Mouse (Mus musculus) midbrain, embryonic 14.5 days (tissue): ENCODE results near the gene Cnpy1. TPM values are rescaled to one million over a fixed set of nuclear protein-coding genes. Genes with fewer than 3 reads are reported as not detected.

Experiments
- ATAC-seq: fragments of 200-750 bp; cut with Nextera tagmentation; 2 replicates; pipeline ENCODE4 v1.8.0; 2017; ENCODE audit warnings: moderate number of reproducible peaks, moderate library complexity; ENCODE audit not compliant: low FRiP score, low TSS enrichment
- DNase-seq: peaks from one replicate; pipeline ENCODE4 v3.0.0-alpha.2; 2015
- H3K27ac ChIP-seq: fragments of 300-500 bp; sonication (generic); replicated peaks from 2 replicates; pipeline ENCODE4 v1.5.1; 2014; ENCODE audit warnings: mild to moderate bottlenecking, low read depth, low read length, moderate library complexity
- H3K27me3 ChIP-seq: fragments of 300-500 bp; sonication (generic); 2 replicates; pipeline ENCODE4 v1.6.1; 2014; ENCODE audit warnings: low read length, control low read depth, mixed read lengths; ENCODE audit not compliant: control insufficient read depth, insufficient read depth
- H3K36me3 ChIP-seq: fragments of 300-500 bp; sonication (generic); 2 replicates; pipeline ENCODE4 v1.6.1; 2014; ENCODE audit warnings: low read length, control low read depth; ENCODE audit not compliant: control insufficient read depth, insufficient read depth
- H3K4me1 ChIP-seq: fragments of 300-500 bp; sonication (generic); 2 replicates; pipeline ENCODE4 v1.6.1; 2014; ENCODE audit warnings: mild to moderate bottlenecking, antibody characterized with exemption, low read length, control low read depth; ENCODE audit not compliant: control insufficient read depth, insufficient read depth
- H3K4me2 ChIP-seq: fragments of 300-500 bp; sonication (generic); 2 replicates; pipeline ENCODE4 v1.6.1; 2014; ENCODE audit warnings: mild to moderate bottlenecking, low read length, moderate library complexity
- H3K4me3 ChIP-seq: fragments of 300-500 bp; sonication (generic); replicated peaks from 2 replicates; pipeline ENCODE4 v1.5.1; 2014; ENCODE audit warnings: low read depth, low read length
- H3K9ac ChIP-seq: fragments of 300-500 bp; sonication (generic); replicated peaks from 2 replicates; pipeline ENCODE4 v1.6.1; 2014; ENCODE audit warnings: mild to moderate bottlenecking, low read length, moderate library complexity
- H3K9me3 ChIP-seq: fragments of 300-500 bp; sonication (generic); 2 replicates; pipeline ENCODE4 v1.6.1; 2016; ENCODE audit warnings: low read length, control low read depth, mixed read lengths; ENCODE audit not compliant: control insufficient read depth
- WGBS: fragments of 180-500 bp; shearing (Covaris S2); extraction: QIAGEN DNeasy Blood & Tissue Kit; methylation state at CpG from one replicate; pipeline ENCODE4 v1.1.7; 2014; 5-methylcytosine and 5-hydroxymethylcytosine counted together
- polyA plus RNA-seq: library from polyadenylated mRNA; unstranded; fragments of >200 nt; fragmentation: Nextera tagmentation; extraction: Ambion mirVana; gene quantifications from 2 replicates; pipeline ENCODE4 v1.2.1, GENCODE M21; 2014

Cnpy1 gene
- polyA plus RNA-seq, 1 experiment from 2014 or later, result 99.4 TPM

DNA sequence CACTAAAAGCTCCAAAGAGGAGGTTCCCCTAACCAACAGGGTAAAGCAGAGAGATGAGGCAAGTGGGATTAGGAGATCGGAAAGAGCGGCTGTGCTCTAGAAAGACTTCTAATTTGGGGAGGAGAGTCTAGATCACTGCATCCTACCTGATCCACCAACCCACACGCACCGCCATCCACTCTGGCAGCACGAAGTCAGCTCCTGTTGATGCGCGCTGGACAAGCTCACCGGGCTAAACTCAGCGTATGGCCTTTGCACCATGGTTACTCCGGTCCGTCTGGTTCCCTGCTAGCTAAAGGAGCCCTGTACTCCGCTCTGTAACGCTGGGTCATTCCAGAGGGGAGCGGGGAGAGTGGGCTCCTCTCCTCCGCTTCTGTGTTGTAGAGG is 86.5 kb downstream of the Cnpy1 start:
- Histone ChIP-seq H3K4me1 (peaks cover 34% of the 10 kb centered on the region), H3K36me3 (no peaks in the 10 kb centered on the region), H3K27ac (peak overlapping the region; percentile 78), H3K4me3 (peak overlapping the region; percentile 24; the same call in 1 of the 2 replicates), H3K4me2 (peak overlapping the region; percentile 55), H3K9me3 (no peaks in the 10 kb centered on the region), H3K9ac (no peak overlapping the region; the same call in 1 of the 2 replicates), H3K27me3 (peaks cover 56% of the 10 kb centered on the region)
- no peak for ATAC-seq
- 6% methylated on average over 15 of the region's 15 CpGs for WGBS
- no peak for DNase-seq

DNA sequence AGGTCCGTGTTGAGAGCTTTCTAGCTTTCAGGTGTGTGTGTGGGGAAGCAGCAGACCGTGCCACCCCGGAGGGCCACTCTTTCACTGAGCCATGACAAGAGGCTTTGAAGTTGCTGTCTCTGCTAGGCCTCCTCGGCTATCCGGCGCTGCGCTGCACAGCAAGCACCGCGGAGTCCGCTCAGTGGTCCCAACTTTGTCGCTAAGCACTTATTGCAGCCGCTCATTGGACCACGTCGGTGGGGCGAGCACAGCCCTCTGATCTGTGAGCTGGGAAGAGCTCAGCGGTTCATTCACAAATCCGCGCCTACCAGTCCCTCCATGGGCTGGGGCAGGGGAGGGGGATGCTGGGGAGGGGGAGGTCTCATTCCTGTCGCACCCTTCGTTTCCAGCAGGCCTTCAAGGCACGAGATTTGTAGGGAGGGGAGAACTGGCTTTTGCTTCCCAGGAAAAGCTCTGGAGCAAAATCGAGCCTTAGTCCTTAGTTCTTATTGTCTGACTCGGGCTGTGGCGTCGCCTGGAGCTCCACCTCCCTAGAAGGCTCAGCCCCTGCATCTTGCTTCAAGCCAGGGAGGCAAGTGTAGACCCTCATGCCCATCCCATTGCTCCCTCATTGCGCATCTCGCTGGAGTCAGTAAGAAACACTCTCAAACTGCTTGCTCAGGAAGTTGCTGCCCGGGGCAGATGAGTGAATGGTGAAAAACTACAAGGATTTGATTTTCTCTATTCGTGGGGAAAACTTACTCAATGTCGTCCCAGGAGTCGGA is 87.1 kb downstream of the Cnpy1 start:
- WGBS, result under 1% methylated on average over 31 of the region's 31 CpGs
- peak overlapping the region; percentile 34; the same call in 1 of the 2 replicates for H3K9ac ChIP-seq
- ATAC-seq, result peak; percentile 83
- H3K4me2 ChIP-seq, result peak overlapping the region; percentile 55
- H3K27ac ChIP-seq, result peak overlapping the region; percentile 78
- H3K4me3 ChIP-seq, result peak overlapping the region; percentile 24
- H3K4me1 ChIP-seq, result peaks cover 31% of the 10 kb centered on the region; the same call in 1 of the 2 replicates
- no peaks in the 10 kb centered on the region for H3K36me3 ChIP-seq
- no peaks in the 10 kb centered on the region for H3K9me3 ChIP-seq
- DNase-seq, result peak; percentile 81
- peaks cover 51% of the 10 kb centered on the region for H3K27me3 ChIP-seq

DNA sequence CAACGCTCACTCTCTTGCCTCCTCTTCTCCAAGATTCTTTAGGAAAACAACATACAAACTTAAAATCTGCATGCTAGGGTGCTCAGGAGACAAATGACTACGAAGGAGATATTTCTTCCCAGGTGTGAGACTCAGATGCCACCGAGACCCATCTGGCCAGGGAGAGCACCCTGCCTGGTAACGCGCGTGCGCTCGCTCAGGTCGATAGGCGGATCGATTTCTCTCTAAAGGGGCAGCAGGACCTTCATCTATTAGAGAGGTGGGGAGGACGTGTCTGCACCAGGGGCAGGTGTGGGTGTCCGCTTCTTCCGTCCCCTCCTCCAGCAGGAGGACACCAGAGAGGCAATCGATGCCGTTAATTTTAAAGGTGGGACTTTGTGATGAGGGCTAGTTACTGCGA is 87.8 kb downstream of the Cnpy1 start:
- peak overlapping the region; percentile 34; the same call in 1 of the 2 replicates for H3K9ac ChIP-seq
- peak overlapping the region; percentile 24 for H3K4me3 ChIP-seq
- WGBS, result 4% methylated on average over 17 of the region's 17 CpGs
- H3K9me3 ChIP-seq, result no peaks in the 10 kb centered on the region
- H3K27me3 ChIP-seq, result peaks cover 51% of the 10 kb centered on the region
- DNase-seq (peak; percentile 33), ATAC-seq (0 out of 2 replicates have a peak, but pooled peaks have one; percentile 22)
- peak overlapping the region; percentile 78 for H3K27ac ChIP-seq
- H3K4me1 ChIP-seq, result peaks cover 31% of the 10 kb centered on the region; the same call in 1 of the 2 replicates
- peak overlapping the region; percentile 55 for H3K4me2 ChIP-seq
- no peaks in the 10 kb centered on the region for H3K36me3 ChIP-seq

DNA sequence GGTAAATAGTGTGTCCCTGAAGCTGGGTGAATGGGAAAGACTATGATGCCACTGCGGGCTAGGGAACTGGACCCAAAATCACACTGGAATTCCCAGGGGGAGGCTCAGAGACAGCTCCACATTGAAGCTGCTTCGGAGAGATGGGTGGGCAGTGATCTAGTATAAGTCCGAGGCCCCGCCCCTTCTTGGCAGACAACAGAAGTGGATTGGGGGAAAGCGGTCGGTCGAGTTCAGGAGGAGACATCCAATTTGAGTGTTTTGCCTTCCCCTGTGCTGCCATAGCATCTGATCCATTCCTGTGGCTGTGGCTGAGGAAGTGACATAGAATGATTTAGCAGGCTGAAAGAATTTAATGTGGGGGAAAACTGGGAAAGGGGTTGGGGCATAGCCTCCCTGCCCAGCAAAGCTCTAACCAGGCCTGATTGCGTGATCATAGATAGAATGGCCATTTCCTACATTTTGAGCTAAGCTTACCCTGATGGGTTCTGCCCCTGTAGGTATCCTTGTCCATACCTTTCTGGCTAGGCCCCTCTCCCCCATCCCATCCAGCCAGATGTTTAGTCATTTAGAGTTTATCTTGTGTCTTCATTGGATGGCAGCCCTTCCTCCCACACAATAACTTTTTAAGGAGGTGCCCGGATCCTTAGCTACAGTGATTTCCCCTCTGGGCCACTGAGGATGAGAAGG is 88.4 kb downstream of the Cnpy1 start:
- Histone ChIP-seq H3K27me3 (peaks cover 51% of the 10 kb centered on the region), H3K4me1 (peaks cover 27% of the 10 kb centered on the region; the same call in 1 of the 2 replicates), H3K4me2 (peak overlapping the region; percentile 55), H3K27ac (no peak overlapping the region), H3K4me3 (no peak overlapping the region), H3K9me3 (no peaks in the 10 kb centered on the region), H3K9ac (no peak overlapping the region), H3K36me3 (no peaks in the 10 kb centered on the region)
- ATAC-seq (no peak), DNase-seq (peak; percentile 56)
- 4% methylated on average over 9 of the region's 9 CpGs for WGBS

Other genes with a start within 250 kb of the Cnpy1 start
- gene Insig1, start 174.4 kb downstream of the Cnpy1 start, polyA plus RNA-seq, result 80.1 and 94.3 TPM in 2 replicates
- 3.8 TPM in 2 replicates for gene En2, start 80.1 kb downstream of the Cnpy1 start, polyA plus RNA-seq
- 24.0 and 31.4 TPM in 2 replicates for gene Rbm33, start 71.3 kb upstream of the Cnpy1 start, polyA plus RNA-seq
- 0.58 and 1.9 TPM in 2 replicates for gene Shh, start 221.4 kb upstream of the Cnpy1 start, polyA plus RNA-seq